Mouse (Mus musculus) G1E (cell line): ENCODE measurements at regions not wholly inside any gene's neighbourhood (a gene's known extent, or its start where the extent isn't known, plus 50 kb on each side); places are given as distances from the start of the nearest gene placed in this dataset.

Experiments used
- CTCF ChIP-seq: IDR thresholded peaks from 2 replicates; pipeline ENCODE4 v1.5.1; 2012; ENCODE audit warnings: low read depth, low read length, inconsistent platforms, mixed read lengths
- GATA1 ChIP-seq: IDR thresholded peaks from 2 replicates; pipeline ENCODE4 v1.6.1; 2012; ENCODE audit warnings: borderline replicate concordance, low read length, inconsistent platforms, mixed read lengths
- TAL1 ChIP-seq: conservative IDR thresholded peaks from 2 replicates; pipeline ENCODE4 v1.6.1; 2012; ENCODE audit warnings: low read depth, low read length, inconsistent platforms, mixed read lengths

- TF ChIP-seq CTCF, result no peak
- TF ChIP-seq GATA1, result no peak
- TF ChIP-seq TAL1, result no peak
These were observed 148.7 kb upstream of the Eci2 start for GRCm38 (mm10) chr13:35175587-35175986.
